Mouse (Mus musculus) megakaryocyte-erythroid progenitor cell, adult 5-6 weeks (primary cell): ENCODE results near the gene Cdrt4. TPM values are rescaled to one million over a fixed set of nuclear protein-coding genes. Genes with fewer than 3 reads are reported as not detected.

Experiments
- ATAC-seq: replicated peaks from 2 replicates; pipeline ENCODE4 v1.8.0; 2016; ENCODE audit warnings: mild to moderate bottlenecking, inconsistent platforms; ENCODE audit not compliant: severe bottlenecking, poor library complexity, low FRiP score, low TSS enrichment
- total RNA-seq, 2 experiments: library from RNA; stranded (forward) in 1 of 2; stranded (reverse) in 1 of 2; fragments of 200-1000, 215-1000 nt in 1 of 2; fragments of >200 nt in 1 of 2; fragmentation: Nextera tagmentation in 1 of 2; gene quantifications; 2 replicates each; pipeline ENCODE4 v1.2.3; 2014 to 2017

Gene Cdrt4
- total RNA-seq, 2 experiments from 2014 or later, result not detected

DNA sequence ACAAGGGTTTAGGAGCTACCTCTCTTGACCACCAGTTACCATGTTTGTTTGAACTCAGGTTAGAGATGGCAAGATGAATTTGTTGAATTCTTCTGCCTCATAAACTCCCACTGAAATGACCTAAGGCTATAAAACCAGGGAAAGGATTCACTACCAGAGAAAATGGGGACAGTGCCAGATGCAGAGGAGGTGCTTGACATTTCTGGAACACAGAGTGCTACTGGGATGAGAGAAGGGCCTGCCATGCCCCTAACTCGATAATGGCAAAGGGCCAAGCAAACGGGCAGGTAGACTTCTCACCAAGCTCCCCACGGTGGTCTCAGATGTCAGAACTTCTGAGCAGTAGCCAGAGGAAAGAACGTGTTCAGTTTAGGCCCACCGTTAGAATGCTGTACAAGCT lies 39.8 kb downstream of the Cdrt4 start:
- ATAC-seq, result no peak

DNA sequence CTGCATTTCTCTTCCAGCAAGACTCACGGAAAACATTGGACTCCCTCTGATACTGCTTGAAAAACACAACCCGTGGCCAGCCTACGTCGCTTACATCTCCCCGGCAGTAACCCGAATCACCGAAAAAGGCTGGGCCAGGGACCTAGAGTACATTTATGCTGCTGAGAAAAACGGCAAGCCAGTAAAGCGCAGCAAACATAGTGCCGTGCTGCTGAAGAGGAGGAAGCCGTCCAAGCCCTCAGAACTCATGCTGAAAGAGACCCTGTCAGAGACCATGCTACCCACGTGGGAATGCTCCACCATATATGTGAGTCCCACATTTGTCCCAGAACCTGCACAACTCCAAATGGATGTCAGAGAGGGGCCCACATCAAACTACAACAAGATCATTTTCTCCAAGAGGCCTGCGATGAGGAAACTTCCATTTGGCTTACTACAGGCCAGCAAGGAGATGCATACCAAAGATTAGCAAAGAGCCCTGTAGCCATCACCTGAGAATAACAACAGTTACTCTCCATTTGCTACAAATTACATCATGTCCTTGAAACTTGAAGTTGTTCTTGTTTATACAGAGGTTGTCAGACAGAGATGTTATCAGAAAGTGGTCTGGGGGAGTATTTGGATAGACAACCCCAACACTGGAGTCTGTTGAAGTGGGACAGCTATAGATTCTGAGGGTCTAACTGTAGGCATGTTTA lies 41.7 kb downstream of the Cdrt4 start:
- no peak for ATAC-seq

DNA sequence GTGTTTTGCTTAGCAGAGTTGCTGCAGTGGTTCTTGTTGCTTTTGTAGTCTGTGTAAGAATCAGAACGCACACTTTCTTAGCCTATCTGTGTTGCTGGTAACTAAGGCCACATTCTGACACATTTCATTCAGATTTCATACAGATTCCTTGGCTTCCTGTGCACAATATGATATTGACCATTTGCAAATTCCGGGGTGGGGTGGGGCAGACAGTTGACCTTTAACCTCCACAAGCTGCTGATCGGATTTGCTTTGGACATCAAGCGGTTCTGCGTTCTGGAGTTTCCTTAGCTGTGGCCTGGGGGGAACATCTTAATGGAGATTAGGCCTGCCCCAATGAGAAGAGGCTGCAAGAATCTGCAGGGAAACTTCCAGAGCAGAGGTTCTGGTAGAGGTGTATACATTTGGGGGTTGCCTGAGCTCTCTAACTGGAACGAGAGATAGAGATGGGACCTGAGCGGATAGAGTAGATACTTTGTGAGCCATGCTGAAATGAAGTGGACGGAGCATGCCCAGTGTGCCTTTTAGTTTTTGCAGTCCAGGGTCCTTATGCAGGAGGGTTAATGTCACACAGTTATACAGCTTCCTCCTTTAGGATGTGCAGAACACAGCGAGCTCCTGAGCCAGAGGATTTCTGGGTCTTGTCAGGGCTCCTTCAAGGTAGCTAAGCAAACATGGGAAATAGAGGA lies 44.2 kb downstream of the Cdrt4 start:
- no peak for ATAC-seq

DNA sequence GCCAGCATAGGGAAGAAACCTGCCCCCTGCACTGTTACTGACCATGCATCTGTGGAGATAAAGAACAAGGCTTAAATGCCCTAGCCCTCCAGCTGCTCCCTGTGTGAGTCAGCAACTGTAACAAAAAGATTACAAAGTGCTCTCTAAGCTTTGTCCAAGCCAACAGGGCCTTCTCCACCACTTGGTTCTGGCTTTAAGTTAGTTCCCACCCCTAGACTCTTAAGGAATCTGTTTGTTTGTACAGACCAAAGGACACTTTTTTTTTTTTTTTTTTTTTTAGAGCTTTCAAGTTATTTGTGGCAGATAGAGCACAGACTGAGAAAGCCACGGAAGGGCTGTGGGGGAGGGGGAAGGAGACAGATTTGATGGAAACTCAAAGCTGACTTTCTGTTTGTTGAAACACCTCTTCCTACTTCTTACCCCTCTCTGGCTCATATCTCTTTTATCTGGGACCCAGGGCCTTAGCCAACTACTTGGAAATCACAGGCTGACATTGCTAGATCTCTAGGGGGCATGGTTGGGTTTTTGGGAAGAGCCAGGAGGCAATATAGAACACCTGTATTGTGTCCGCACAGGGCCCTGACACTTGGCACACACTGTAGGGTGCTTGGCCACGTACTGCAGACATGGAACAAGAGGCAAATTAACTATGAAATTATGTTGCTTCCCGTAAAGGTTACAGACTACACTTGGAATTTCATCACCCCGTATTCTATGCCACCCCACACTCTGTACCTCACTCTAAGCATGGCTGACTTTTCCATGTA lies 44.9 kb downstream of the Cdrt4 start:
- no peak for ATAC-seq

DNA sequence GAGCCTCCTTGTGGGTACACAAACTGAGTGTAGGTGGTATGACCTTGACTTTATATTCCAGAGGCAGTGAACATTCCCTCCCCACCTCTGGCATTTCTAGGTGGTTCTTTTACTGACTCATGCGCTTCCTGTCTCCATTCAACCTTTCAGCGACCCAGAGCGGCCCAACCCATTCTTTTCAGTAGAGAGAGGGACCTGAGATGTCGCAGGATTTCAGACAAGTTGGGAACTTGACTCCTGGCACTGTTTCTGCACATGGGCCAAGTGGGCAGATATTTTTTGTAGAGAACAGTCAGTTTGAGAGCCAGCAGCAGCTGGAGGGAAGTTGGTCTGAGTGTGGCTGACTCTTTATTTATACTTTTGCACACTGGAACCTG lies 45.5 kb downstream of the Cdrt4 start:
- no peak for ATAC-seq

DNA sequence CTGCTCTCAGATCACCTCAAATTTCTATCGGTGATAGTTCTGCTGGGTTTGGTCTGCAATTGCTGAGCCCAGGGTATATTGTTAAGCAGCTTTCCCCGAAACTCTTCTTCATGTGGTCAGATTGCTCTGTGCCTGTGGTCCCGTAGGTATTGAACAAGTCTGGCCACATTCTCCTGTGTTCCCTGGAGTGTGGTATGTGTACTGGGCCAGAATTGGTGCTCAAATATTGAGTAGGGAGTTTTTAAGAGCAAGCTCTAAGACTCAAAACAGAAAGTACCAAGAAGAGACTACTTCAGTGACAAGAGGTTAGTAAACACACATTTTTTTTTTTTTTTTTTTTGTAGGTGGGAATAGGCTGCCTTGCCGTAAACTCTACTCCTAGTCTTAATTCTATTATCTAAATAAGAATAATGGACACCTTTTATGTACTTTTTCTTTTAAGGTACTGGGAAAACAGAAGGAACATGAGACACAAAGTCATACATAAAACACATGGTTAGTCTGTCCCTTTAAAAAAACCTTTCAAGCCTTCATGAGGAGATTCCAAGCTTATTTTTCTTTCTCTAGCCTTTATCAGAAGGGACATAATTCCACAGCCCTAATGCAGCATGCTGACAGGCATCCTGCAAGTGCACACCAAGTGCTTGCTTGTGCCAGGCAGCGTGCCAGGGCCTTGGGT lies 46.2 kb downstream of the Cdrt4 start:
- ATAC-seq, result no peak

DNA sequence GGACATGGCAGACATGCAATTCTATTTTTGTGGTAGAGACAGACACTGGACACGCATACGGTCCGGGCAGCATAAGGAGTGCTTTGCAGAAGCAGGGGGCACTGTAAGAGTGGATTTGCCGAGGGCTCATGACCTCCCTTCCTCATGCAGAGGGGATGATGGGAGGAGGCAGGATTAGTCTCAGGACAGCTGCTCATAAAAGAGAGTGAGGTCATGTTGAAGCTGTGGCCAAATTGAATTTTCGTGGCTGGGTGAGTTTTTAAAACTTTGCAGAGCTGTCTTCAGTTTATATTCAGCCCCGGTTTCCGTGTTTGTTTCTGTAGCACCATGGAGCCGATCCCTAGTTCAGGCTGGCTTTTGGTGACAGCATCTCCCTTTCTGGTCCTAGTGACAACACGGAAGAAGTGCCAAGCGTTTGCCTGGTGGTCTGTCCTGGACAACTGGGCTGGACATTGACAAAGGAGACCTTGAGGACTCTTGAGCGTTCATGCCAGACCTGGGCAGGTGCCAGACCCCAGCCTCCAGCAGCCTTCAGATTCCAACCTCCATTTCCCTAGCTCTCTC lies 46.8 kb downstream of the Cdrt4 start:
- ATAC-seq, result no peak

DNA sequence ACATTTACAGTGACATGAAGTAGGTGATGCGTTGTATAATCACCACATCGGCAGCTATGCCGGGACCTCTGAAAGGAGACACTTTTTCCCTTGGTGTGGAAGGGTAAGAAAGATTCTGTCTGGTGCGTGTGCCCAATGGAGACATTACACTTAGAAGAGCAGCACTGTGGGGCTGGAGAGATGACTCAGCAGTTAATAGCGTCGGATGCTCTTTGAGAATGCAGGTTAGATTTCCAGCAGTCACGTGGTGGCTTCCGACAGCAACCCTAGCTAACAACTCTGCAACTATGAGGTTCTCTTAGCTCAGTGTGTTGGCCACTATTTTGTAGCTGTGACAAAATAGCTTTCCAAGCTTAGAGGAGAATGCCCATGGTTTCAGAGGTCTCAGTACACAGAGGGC lies 49.1 kb downstream of the Cdrt4 start:
- no peak for ATAC-seq

DNA sequence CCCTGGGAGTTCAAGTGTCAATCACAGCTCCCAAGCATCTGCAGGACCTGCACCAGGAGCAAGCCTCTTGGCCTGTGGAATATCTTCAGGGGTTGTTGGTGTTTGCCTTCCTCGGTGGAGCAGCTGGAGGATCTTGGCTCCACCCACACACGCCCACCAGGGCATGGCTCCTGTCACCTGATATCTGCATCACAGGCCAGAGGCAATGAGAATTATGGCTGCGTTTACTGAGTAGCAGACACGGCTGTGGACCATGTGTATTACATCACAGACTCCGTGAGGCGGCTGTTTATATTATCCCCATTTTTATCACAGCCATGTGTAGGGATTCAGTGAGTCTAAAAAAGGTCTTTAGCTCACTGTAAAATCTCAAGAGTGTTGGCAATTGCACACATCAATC lies 53.6 kb downstream of the Cdrt4 start:
- ATAC-seq, result no peak

DNA sequence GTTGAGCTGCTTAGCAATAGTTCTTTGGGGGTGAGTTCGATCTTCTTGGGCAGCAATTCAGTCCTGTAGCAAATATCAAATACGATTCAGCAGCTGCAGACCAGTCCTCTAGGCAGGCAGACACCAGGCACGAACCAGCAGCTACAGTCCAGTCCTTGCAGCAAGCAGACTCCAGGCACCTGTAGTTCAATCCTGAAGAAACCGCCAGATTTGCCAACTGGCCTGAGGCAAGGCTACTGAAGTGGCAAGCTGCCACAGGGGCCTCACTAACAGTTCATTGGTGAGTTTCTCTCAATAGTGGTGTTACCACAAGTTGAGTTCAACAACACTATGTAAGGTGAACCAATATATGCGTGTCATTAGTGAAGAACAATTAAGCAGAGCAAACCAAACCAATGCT lies 56.4 kb downstream of the Cdrt4 start:
- no peak for ATAC-seq

DNA sequence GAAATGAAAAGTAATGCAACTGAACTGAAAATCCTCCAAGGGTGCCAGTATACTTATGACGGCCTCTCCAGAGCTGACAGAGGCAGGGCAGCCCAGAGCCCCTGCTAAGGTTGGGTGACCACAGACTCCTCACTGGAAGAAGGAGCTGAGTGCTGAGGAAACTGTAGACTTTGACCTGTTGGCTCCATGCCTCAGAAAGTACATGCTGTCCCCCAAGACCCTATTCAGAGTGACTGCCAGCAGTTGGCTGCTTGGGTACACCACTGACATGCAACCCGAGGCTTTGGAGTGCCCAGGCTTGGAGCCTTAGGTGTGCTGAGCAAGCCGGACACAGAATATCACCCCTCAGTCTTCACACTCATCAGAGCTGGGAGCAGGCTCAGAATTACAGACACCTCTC lies 57.0 kb downstream of the Cdrt4 start:
- no peak for ATAC-seq

DNA sequence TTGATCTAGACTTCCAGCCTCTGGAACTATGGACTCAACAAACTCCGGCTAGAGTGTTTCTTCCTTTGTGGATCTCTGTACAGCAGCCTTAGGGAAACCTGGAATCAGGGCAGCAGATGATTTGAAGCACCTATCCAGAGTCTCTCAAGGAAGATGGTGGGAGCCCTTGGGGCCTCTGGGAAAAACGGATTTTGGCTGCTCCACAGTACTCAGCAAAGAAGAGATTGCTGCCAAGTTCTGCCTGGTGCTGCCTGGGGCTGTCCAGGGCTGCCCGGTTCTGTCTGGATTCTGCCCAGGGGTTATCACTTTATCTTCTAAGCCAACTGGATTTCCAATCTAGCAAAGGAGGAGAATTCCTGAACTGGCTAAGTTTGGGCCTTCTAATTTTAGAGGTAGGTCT lies 58.8 kb downstream of the Cdrt4 start:
- no peak for ATAC-seq

DNA sequence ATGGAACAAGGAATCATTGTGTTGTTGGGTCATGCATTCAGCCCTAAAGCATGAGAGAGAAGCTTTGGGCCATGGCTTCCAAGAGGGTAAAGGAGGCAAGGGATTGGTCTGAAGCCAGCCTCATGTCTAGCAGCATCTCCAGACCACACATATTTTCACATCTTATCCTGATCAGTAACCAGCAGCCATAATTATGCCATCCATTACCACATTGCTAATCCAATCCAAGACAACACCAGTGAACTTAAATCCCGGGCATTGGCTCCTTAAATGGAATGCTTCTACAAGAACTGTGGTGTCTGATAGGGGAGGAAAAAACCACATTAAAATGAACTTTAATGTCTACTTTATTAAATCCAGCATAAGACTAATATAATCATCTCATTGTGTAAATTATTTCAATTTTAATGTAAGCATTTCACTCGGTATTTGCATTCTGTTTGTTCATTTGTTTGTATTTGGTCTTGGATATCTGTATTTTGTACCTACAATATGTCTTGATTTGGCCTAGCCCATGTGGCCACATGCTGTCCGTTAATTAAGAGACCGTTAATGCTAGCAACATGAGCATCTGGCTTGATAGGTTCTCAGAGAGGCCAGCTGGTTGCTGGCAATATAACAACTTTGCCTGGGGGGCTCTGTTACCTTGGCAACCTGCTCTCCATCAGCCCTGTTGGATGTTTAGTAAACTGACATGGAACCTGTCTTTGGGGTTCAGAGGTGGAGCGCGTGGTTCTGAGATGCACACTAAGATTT lies 66.5 kb downstream of the Cdrt4 start:
- no peak for ATAC-seq

DNA sequence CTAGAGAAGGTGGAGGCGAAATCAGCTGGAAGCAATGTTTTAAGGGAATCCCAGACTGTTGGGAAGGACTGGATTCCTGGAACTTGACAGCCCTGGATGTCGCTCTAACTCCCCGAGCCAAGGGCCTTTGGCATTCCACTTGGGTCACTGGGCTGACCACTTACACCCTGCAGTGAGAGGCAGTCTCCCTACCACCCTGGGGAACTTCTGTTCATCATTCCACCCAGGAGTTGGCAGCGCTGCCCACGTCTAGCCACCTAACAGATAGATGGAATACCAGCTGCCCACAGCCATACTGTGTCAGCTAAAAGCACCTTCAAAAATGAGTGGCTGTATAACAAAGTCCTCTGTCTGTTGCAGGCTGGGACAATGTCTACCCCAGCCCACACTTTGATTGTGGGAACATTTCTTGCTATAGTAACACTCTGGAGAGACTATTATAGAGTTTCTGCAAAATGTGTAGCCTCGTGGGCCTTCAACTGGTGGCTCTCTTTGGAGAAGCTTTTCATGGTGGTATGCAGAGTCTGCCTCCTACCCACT lies 67.2 kb downstream of the Cdrt4 start:
- ATAC-seq, result no peak

DNA sequence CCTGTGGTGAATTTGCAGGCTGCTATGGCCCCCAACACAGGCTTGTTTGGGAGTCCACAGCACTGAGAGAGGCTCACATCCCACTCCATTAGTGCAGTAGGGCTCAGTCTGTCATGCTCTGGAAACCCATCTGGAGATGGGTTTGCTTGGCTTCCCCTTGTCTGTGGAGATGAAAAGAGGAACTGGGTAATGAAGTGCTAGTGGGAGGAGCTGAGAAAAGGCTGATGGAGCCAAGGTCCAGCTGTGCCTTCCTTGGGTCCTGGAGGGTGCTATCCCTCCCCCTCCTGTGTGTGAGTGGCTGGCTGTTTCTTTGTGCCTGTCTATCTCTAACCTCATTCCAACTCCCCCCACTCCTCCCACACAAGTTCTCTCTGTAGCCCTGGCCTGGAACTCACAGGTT lies 69.6 kb downstream of the Cdrt4 start:
- no peak for ATAC-seq

DNA sequence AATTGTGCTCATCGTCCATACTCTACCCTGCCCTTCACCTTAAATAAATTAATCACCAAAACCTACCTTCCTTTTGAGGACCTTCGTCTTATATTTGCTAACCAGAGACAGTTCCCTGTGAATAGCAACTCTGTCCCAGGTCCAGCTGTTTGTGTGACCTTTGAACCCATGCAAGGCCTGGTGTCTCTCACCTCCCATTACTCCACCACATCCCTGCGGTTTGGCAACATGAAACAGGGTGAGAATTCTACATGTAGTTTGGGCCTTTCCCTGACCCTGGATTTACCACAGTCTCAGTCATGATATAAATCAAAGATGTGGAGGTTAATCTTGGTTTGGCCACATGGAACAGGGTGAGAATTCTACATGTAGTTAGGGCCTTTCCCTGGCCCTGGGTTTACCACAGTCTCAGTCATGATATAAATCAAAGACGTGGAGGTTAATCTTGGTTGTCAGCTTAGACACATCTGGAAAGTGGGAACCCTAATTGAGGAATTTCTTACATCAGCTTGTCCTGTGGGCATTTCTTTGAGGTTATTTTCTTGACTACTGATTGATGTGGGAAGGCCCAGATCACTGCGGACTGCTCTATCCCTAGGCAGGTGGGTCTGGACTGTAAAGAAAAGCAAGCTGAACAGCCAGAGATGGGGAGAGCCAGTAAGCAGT lies 70.3 kb downstream of the Cdrt4 start:
- no peak for ATAC-seq

DNA sequence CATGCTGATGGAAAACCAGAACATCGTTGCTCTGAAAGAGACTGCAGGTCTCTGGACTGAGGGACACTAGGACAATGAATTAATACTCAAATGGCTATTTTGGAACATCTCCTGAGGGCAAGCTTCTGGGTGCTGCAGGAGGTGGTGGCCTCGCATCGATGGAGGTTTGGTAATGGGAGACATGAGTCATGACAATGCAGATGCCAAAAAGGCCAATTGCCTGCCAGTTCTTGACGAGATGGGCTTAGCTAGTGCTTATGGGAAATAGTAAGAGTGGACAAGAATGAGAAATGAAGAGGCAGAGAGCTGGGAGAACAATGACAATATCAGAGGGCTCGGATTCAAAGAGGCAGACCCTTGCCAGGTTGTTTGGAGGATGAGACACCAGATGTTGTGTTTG lies 72.5 kb downstream of the Cdrt4 start:
- ATAC-seq, result no peak

DNA sequence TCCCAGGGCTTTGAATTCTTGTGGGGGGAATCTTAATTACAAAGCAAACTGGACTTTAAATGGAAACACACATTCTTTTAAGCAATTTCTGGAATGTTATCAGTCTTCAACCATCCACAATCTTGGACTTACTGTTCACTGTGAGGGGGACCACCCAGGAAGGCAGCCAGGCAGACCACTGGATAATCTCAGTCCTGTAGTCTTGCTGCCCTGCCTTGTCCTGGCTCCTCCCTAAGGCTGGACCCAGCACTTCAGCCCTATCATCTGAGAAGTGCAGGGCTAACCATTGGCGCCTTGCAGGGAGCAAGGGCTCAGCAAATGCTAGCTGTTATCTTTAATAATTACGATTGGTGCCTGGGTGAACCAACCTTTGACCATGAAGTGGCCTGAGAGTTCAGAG lies 73.1 kb downstream of the Cdrt4 start:
- ATAC-seq, result no peak
